Mouse (Mus musculus): ENCODE data around the gene Tymp. TPM values are rescaled to one million over a fixed set of nuclear protein-coding genes. Genes with fewer than 3 reads are reported as not detected.
A peak's percentile ranks its signal among the peaks of the same experiment; 100 is the strongest.

Tymp gene
- polyA plus RNA-seq, 1 experiment, result not detected

DNA sequence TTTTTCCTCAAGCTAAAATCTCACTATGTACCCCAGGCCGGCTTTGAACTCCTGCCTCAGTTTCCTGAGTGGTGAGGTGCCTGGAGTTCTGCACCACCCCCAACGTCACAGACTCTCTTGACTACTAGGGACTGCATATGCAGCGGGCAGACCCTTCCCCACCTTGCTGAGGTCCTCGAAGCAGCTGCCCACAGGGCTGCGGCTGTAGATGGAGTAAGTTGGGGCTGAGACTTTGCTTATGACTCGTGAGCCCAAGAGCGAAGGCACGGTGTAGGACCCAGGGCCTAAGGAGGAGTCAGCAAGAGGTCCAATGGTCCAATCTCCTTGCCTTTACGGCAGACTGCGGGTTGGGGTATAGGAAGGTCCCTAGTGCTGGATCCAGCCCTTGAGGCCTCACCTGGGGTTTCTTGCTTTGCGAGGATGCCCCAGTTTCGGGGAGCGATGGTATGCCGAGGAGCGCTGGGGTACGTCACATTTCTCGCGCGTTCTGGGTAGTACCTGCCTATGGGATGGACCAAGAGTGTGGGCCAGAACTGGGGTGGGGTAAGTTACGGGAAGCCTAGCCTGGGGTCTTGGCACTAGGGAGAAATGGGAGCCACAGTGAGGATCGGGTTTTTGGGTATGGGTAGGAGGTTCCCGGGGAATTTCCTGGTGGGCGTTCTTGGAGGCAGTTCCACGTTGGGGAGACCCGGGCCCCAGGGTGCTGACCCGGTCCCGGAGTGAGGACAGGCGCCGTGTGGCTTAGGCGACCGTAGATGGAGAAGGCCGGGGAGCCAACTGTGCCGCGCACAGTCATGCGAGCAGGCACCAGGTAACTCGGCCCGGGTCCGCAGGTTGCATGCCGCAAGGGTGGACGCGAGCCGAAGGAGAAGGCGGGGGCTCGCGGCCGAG, 1.3 kb upstream of the Tymp start:
- peak overlapping the region; percentile 59 for H3K4me3 ChIP-seq (ENCODE audit: low read depth, low read length)

DNA sequence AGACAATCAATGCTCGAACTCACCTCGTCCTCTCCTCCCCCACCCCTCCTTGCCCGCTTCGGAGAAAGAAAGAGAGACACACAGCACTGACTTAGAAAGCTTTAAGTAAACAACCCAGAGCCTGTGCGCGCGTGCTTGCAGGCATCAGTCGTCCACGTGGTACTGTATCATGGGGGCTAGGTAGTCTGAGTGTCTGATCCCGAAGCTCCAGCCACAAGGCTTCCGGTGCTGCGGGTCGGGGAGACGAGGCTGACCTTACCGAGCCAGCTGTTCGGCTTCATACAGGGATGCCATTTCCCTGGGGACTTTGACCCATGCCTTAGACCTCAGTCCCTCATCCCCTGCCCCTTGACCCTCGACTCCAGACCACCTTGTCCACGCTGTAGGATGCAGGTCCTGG, 523 bp upstream of the Tymp start:
- Histone ChIP-seq H3K9ac (ENCODE audit: low read depth, poor library complexity, severe bottlenecking) (no peak overlapping the region), H3K36me3 (ENCODE audit: control insufficient read depth, insufficient read depth, low read length, poor library complexity, severe bottlenecking) (peaks cover 3% of the 10 kb centered on the region), H3K4me3 (ENCODE audit: low read depth, low read length) (0 out of 2 replicates have a peak overlapping the region, but pooled peaks have one; percentile 5), H3K27ac (ENCODE audit: insufficient read depth, low read length) (no peak overlapping the region), H3K4me1 (ENCODE audit: control insufficient read depth, insufficient read depth, low read length) (no peaks in the 10 kb centered on the region), H3K9me3 (replicated peaks; ENCODE audit: control insufficient read depth, insufficient read depth, low read length, poor library complexity, severe bottlenecking) (no peaks in the 10 kb centered on the region), H3K27me3 (ENCODE audit: control insufficient read depth, insufficient read depth, low read length, poor library complexity, severe bottlenecking) (no peaks in the 10 kb centered on the region)
- no peak for TF ChIP-seq EP300 (IDR thresholded peaks at IDR 0.05; ENCODE audit: insufficient read depth, low read depth, low read length)

More for the DNA sequence above, 1.3 kb upstream of the Tymp start:
- H3K9me3 ChIP-seq (replicated peaks; ENCODE audit: control insufficient read depth, insufficient read depth, low read length, poor library complexity, severe bottlenecking), result no peaks in the 10 kb centered on the region
- no peaks in the 10 kb centered on the region for H3K4me1 ChIP-seq (ENCODE audit: control insufficient read depth, insufficient read depth, low read length)
- TF ChIP-seq EP300 (IDR thresholded peaks at IDR 0.05; ENCODE audit: insufficient read depth, low read depth, low read length) (no peak), POLR2A (IDR thresholded peaks at IDR 0.05; ENCODE audit: insufficient read depth, low read length) (no peak), CTCF (IDR thresholded peaks at IDR 0.05; ENCODE audit: low read depth, low read length) (no peak)
- no peaks in the 10 kb centered on the region for H3K27me3 ChIP-seq (ENCODE audit: control insufficient read depth, insufficient read depth, low read length, poor library complexity, severe bottlenecking)
- no peak overlapping the region for H3K27ac ChIP-seq (ENCODE audit: insufficient read depth, low read length)
- peak overlapping the region; percentile 38 for H3K9ac ChIP-seq (ENCODE audit: low read depth, poor library complexity, severe bottlenecking)
- H3K36me3 ChIP-seq (ENCODE audit: control insufficient read depth, insufficient read depth, low read length, poor library complexity, severe bottlenecking), result no peaks in the 10 kb centered on the region

DNA sequence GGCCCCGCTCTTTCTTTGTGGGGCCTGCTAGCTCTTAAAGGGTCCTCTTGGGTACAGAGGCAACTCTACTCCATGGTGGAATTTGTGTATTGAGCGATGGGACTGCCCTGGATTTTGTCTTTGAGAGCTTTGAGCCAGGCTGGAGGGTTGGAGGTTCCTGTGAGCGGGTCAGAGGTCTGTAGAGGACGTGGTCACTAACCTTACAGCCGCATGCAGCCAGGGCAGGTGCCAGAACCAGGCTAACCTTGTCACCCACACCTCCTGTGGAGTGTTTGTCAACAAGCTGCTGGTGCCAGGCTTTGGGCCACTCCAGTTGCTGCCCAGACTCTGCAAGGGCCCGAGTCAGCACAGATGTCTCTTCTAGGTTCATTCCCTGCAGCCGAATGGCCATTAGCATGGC, 799 bp downstream of the Tymp start:
- TF ChIP-seq POLR2A (IDR thresholded peaks at IDR 0.05; ENCODE audit: insufficient read depth, low read length) (no peak), EP300 (IDR thresholded peaks at IDR 0.05; ENCODE audit: insufficient read depth, low read depth, low read length) (no peak), CTCF (IDR thresholded peaks at IDR 0.05; ENCODE audit: low read depth, low read length) (no peak)
- H3K9me3 ChIP-seq (replicated peaks; ENCODE audit: control insufficient read depth, insufficient read depth, low read length, poor library complexity, severe bottlenecking), result no peaks in the 10 kb centered on the region
- no peak overlapping the region for H3K9ac ChIP-seq (ENCODE audit: low read depth, poor library complexity, severe bottlenecking)
- H3K27me3 ChIP-seq (ENCODE audit: control insufficient read depth, insufficient read depth, low read length, poor library complexity, severe bottlenecking), result no peaks in the 10 kb centered on the region
- H3K36me3 ChIP-seq (ENCODE audit: control insufficient read depth, insufficient read depth, low read length, poor library complexity, severe bottlenecking), result peaks cover 16% of the 10 kb centered on the region
- no peak overlapping the region for H3K4me3 ChIP-seq (ENCODE audit: low read depth, low read length)
- no peak overlapping the region for H3K27ac ChIP-seq (ENCODE audit: insufficient read depth, low read length)
- H3K4me1 ChIP-seq (ENCODE audit: control insufficient read depth, insufficient read depth, low read length), result no peaks in the 10 kb centered on the region

DNA sequence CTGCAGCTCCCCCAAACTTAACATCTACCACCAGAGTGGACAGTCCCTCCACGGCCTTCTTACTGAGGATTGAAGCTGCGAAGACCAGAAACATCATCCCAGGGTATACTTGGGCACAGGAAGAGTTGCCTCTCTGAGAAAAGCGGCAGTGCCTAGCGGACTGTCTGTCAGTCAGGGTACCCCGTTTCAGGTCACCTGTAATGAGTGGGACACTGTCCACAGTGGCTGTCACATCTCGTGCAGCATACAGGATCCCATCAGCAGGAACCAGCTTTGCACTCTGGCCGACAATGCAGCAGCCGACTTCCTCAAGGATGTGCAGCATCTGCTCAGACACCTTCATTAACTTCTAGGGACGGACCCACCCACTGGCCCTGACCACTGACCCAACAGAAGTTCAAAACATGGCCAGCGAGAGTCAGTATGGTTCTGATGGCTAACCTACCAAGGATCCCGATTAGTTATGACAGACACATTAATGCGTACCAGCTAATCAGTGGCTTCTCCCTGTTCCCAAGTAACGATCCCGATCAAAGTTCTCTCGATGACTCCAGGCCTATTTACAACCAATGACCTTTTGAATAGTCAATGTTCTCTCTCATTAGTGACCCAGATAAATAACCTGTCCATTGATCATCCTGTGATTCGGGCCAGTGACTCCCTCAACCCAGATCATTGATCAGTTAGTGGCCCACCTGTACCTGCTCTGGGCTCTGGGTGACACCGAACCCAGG, 1.9 kb downstream of the Tymp start:
- peaks cover 3% of the 10 kb centered on the region for H3K4me1 ChIP-seq (ENCODE audit: control insufficient read depth, insufficient read depth, low read length)
- H3K9ac ChIP-seq (ENCODE audit: low read depth, poor library complexity, severe bottlenecking), result no peak overlapping the region
- H3K9me3 ChIP-seq (replicated peaks; ENCODE audit: control insufficient read depth, insufficient read depth, low read length, poor library complexity, severe bottlenecking), result no peaks in the 10 kb centered on the region
- H3K27me3 ChIP-seq (ENCODE audit: control insufficient read depth, insufficient read depth, low read length, poor library complexity, severe bottlenecking), result no peaks in the 10 kb centered on the region
- peaks cover 26% of the 10 kb centered on the region for H3K36me3 ChIP-seq (ENCODE audit: control insufficient read depth, insufficient read depth, low read length, poor library complexity, severe bottlenecking)
- H3K4me3 ChIP-seq (ENCODE audit: low read depth, low read length), result no peak overlapping the region
- TF ChIP-seq POLR2A (IDR thresholded peaks at IDR 0.05; ENCODE audit: insufficient read depth, low read length), result no peak
- TF ChIP-seq CTCF (IDR thresholded peaks at IDR 0.05; ENCODE audit: low read depth, low read length), result no peak
- TF ChIP-seq EP300 (IDR thresholded peaks at IDR 0.05; ENCODE audit: insufficient read depth, low read depth, low read length), result no peak
- no peak overlapping the region for H3K27ac ChIP-seq (ENCODE audit: insufficient read depth, low read length)

DNA sequence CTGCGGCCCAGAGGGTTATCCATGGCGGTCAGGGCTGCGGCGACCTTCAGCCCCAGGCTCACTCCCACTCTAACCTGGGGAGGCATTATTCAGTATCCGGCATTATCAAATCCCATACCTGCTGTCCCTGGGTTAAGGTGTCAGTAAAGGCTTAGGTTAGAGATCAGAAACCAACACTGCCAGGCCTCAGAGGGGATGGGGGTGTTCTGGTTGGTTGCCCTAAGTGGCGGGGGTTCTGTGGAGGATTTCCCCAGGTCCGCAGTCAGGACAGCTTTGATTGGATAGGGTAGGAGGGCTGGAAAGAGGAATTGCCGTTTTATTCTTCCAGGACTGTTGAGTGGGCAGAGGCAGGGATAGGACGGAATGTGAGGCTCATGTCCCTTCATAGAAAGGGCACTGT, 2.5 kb downstream of the Tymp start:
- no peaks in the 10 kb centered on the region for H3K9me3 ChIP-seq (replicated peaks; ENCODE audit: control insufficient read depth, insufficient read depth, low read length, poor library complexity, severe bottlenecking)
- no peaks in the 10 kb centered on the region for H3K27me3 ChIP-seq (ENCODE audit: control insufficient read depth, insufficient read depth, low read length, poor library complexity, severe bottlenecking)
- peaks cover 3% of the 10 kb centered on the region for H3K4me1 ChIP-seq (ENCODE audit: control insufficient read depth, insufficient read depth, low read length)
- H3K9ac ChIP-seq (ENCODE audit: low read depth, poor library complexity, severe bottlenecking), result peak overlapping the region; percentile 68
- no peak overlapping the region for H3K27ac ChIP-seq (ENCODE audit: insufficient read depth, low read length)
- peak overlapping the region; percentile 81 for H3K4me3 ChIP-seq (ENCODE audit: low read depth, low read length)
- peaks cover 32% of the 10 kb centered on the region for H3K36me3 ChIP-seq (ENCODE audit: control insufficient read depth, insufficient read depth, low read length, poor library complexity, severe bottlenecking)
- TF ChIP-seq POLR2A (IDR thresholded peaks at IDR 0.05; ENCODE audit: insufficient read depth, low read length) (no peak), CTCF (IDR thresholded peaks at IDR 0.05; ENCODE audit: low read depth, low read length) (no peak), EP300 (IDR thresholded peaks at IDR 0.05; ENCODE audit: insufficient read depth, low read depth, low read length) (no peak)

Measured in ES-Bruce4 (cell line).